Mouse (Mus musculus) forebrain, embryonic 14.5 days (tissue): Measurements from ENCODE around the gene Ezh1. TPM values are rescaled to one million over a fixed set of nuclear protein-coding genes. Genes with fewer than 3 reads are reported as not detected.
A peak's percentile ranks its signal among the peaks of the same experiment; 100 is the strongest.
"Not testable (repeated sequence)": the region's sequence is repeated elsewhere in the genome, so short reads cannot be mapped to it uniquely, and the experiment has no call there.

Source experiments
- ATAC-seq: fragments of 200-750 bp; cut with Nextera tagmentation; 2 replicates; pipeline ENCODE4 v1.8.0; 2017; ENCODE audit warnings: mild to moderate bottlenecking, moderate library complexity
- DNase-seq: peaks from one replicate; pipeline ENCODE4 v3.0.0-alpha.2; 2015; ENCODE audit warnings: low spot score
- H3K27ac ChIP-seq: fragments of 300-500 bp; sonication (generic); 2 replicates; pipeline ENCODE4 v1.5.1; 2014; ENCODE audit warnings: low read depth, mild to moderate bottlenecking, control low read depth, low read length, moderate library complexity
- H3K27me3 ChIP-seq: fragments of 300-500 bp; sonication (generic); replicated peaks from 2 replicates; pipeline ENCODE4 v1.6.1; 2014; ENCODE audit warnings: low read length, control low read depth, mixed read lengths; ENCODE audit not compliant: control insufficient read depth, insufficient read depth
- H3K36me3 ChIP-seq: fragments of 300-500 bp; sonication (generic); 2 replicates; pipeline ENCODE4 v1.6.1; 2014; ENCODE audit warnings: low read length, control low read depth; ENCODE audit not compliant: control insufficient read depth, insufficient read depth
- H3K4me1 ChIP-seq: fragments of 300-500 bp; sonication (generic); 2 replicates; pipeline ENCODE4 v1.6.1; 2014; ENCODE audit warnings: antibody characterized with exemption, low read length, control low read depth; ENCODE audit not compliant: control insufficient read depth, insufficient read depth
- H3K4me2 ChIP-seq: fragments of 300-500 bp; sonication (generic); 2 replicates; pipeline ENCODE4 v1.6.1; 2014; ENCODE audit warnings: mild to moderate bottlenecking, control low read depth, low read length
- H3K4me3 ChIP-seq: fragments of 300-500 bp; sonication (generic); 2 replicates; pipeline ENCODE4 v1.5.1; 2014; ENCODE audit warnings: low read depth, low read length, control low read depth
- H3K9ac ChIP-seq: fragments of 300-500 bp; sonication (generic); 2 replicates; pipeline ENCODE4 v1.6.1; 2014; ENCODE audit warnings: mild to moderate bottlenecking, low read length, control low read depth, moderate library complexity
- H3K9me3 ChIP-seq: fragments of 300-500 bp; sonication (generic); replicated peaks from 2 replicates; pipeline ENCODE4 v1.6.1; 2016; ENCODE audit warnings: low read length, control low read depth, mixed read lengths; ENCODE audit not compliant: control insufficient read depth
- WGBS: fragments of 180-500 bp; shearing (Covaris S2); extraction: QIAGEN DNeasy Blood & Tissue Kit; methylation state at CpG from one replicate; pipeline ENCODE4 v1.1.7; 2014; 5-methylcytosine and 5-hydroxymethylcytosine counted together
- polyA plus RNA-seq: library from polyadenylated mRNA; unstranded; fragments of >200 nt; fragmentation: Nextera tagmentation; extraction: Ambion mirVana; gene quantifications from 2 replicates; pipeline ENCODE4 v1.2.1, GENCODE M21; 2014

Gene Ezh1
- polyA plus RNA-seq, 1 experiment from 2014 or later, result 16.1 TPM

- no peak for DNase-seq
- Histone ChIP-seq H3K27me3 (peaks cover 72% of the 10 kb centered on the region), H3K4me1 (peaks cover 11% of the 10 kb centered on the region)
Measured at GRCm38 (mm10) chr11:101164677-101165580, 61.3 kb downstream of the Ezh1 start.

DNA sequence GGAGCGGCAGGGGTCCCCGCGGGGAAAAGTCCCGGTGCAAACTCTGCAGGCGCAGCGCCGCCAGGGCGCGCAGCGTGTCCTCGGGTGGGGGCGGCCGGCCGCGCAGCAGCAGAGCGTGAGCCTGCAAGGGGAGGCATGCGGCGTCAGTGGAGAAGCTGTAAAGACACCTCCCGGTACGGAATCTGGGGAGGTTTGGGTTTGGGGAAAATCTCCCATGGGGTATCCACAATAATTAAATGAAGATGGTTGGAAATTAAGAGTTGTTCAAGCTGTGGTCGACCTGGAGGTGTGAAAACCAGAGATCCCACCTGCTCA is 62.0 kb downstream of the Ezh1 start:
- DNase-seq (no peak), ATAC-seq (no peak)
- Histone ChIP-seq H3K9ac (peak overlapping the region; percentile 45; the same call in 1 of the 2 replicates), H3K27ac (no peak overlapping the region), H3K36me3 (peaks cover 29% of the 10 kb centered on the region), H3K4me1 (peaks cover 6% of the 10 kb centered on the region), H3K9me3 (no peaks in the 10 kb centered on the region), H3K27me3 (peaks cover 66% of the 10 kb centered on the region), H3K4me2 (peak overlapping the region; percentile 40), H3K4me3 (peak overlapping the region; percentile 17)
- 10% methylated on average over 21 of the region's 21 CpGs for WGBS

More at GRCm38 (mm10) chr11:101164677-101165580, 61.3 kb downstream of the Ezh1 start:
- peaks cover 29% of the 10 kb centered on the region for H3K36me3 ChIP-seq
- no peak overlapping the region for H3K4me2 ChIP-seq
- no peak overlapping the region for H3K27ac ChIP-seq
- no peak overlapping the region for H3K4me3 ChIP-seq
- H3K9me3 ChIP-seq, result no peaks in the 10 kb centered on the region
- ATAC-seq, result no peak
- WGBS, result 15% methylated on average over 35 of the region's 35 CpGs
- H3K9ac ChIP-seq, result no peak overlapping the region

GRCm38 (mm10) chr11:101163476-101164350 is 62.5 kb downstream of the Ezh1 start:
- ATAC-seq, result no peak
- Histone ChIP-seq H3K27ac (no peak overlapping the region), H3K27me3 (peaks cover 60% of the 10 kb centered on the region), H3K9me3 (no peaks in the 10 kb centered on the region), H3K4me3 (peak overlapping the region; percentile 17), H3K4me1 (peaks cover 2% of the 10 kb centered on the region; the same call in 1 of the 2 replicates), H3K4me2 (peak overlapping the region; percentile 40), H3K36me3 (peaks cover 29% of the 10 kb centered on the region), H3K9ac (peak overlapping the region; percentile 45; the same call in 1 of the 2 replicates)
- WGBS, result 10% methylated on average over 45 of the region's 49 CpGs
- no peak for DNase-seq

DNA sequence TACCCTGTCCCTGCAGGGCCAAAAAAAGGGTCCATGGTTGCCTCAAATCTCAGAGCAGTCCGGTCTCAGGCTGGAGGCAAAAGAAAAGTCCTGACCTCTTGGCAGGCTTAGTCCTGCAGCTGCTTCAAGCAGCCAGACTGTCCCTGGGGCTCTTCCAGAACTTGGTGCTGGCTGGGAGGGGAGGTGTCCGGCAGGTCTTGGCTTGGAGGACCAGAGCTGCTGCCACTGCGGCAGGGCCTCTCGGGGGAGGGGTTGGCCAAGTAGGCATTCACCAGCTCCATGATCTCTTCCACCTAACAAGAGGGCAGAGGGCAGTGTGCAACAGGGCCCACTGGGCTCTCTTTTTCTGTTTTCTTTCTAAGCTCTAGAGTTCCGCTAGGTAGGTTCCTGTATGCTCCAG is 63.5 kb downstream of the Ezh1 start:
- Histone ChIP-seq H3K27ac (no peak overlapping the region), H3K4me2 (no peak overlapping the region), H3K4me1 (peaks cover 2% of the 10 kb centered on the region; the same call in 1 of the 2 replicates), H3K4me3 (no peak overlapping the region), H3K36me3 (peaks cover 28% of the 10 kb centered on the region), H3K9me3 (no peaks in the 10 kb centered on the region), H3K27me3 (peaks cover 51% of the 10 kb centered on the region), H3K9ac (no peak overlapping the region)
- 39% methylated on average over 5 of the region's 5 CpGs for WGBS
- DNase-seq (no peak), ATAC-seq (no peak)

DNA sequence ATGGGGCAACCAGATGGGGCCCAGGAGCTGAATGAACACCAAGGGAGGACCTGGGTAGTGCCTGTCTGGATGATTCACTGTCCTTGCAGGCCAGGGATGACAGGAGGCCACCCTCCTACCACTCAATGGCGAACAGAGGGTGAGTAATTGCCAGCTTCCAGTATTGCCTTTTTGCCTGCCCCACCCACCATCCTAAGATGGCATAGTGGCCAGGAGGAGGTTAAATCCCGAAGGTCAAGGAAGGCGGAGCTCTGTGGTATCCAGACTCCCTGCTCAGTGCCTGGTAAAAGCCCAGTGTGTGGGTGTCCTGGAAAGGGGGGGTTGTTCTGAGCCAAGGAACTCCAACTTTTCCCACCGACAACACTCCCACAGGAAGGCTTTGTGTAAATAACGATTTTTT is 64.0 kb downstream of the Ezh1 start:
- H3K9me3 ChIP-seq, result no peaks in the 10 kb centered on the region
- peaks cover 24% of the 10 kb centered on the region for H3K36me3 ChIP-seq
- H3K4me2 ChIP-seq, result no peak overlapping the region
- no peak for DNase-seq
- no peak overlapping the region for H3K4me3 ChIP-seq
- no peak overlapping the region for H3K9ac ChIP-seq
- H3K4me1 ChIP-seq, result peaks cover 2% of the 10 kb centered on the region; the same call in 1 of the 2 replicates
- H3K27ac ChIP-seq, result no peak overlapping the region
- H3K27me3 ChIP-seq, result peaks cover 46% of the 10 kb centered on the region
- WGBS, result 64% methylated on average over 5 of the region's 5 CpGs
- no peak for ATAC-seq

- peaks cover 2% of the 10 kb centered on the region; the same call in 1 of the 2 replicates for H3K4me1 ChIP-seq
- H3K27ac ChIP-seq, result no peak overlapping the region
- 87% methylated on average over 15 of the region's 15 CpGs for WGBS
- peaks cover 38% of the 10 kb centered on the region for H3K27me3 ChIP-seq
- H3K9me3 ChIP-seq, result no peaks in the 10 kb centered on the region
- DNase-seq, result no peak
- no peak overlapping the region for H3K9ac ChIP-seq
- H3K36me3 ChIP-seq, result peaks cover 19% of the 10 kb centered on the region; the same call in 1 of the 2 replicates
- no peak for ATAC-seq
- H3K4me3 ChIP-seq, result no peak overlapping the region
- no peak overlapping the region for H3K4me2 ChIP-seq
Measured at GRCm38 (mm10) chr11:101161551-101161950, 64.7 kb downstream of the Ezh1 start.

DNA sequence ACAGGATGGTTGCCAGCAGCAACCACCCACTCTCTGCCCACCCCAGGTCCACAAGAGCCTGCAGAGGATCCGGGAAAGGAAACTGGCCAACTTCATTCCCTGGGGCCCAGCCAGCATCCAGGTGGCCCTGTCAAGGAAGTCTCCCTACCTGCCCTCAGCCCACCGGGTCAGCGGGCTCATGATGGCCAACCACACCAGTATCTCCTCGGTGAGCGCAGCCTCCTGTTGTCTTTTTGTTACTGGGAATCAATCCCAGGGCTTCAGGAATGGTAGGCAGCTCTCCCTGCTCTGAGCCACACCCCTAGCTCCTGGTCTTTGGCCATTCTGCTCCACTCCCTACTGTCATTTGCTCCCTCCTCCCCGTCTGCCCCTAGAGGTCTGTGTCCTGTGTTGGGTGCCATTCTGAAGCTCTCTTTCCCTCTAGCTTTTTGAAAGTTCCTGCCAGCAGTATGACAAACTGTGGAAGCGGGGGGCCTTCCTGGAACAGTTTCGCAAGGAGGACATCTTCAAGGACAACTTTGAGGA is 65.2 kb downstream of the Ezh1 start:
- H3K4me2 ChIP-seq, H3K9me3 ChIP-seq, H3K9ac ChIP-seq, H3K27ac ChIP-seq, H3K4me3 ChIP-seq, ATAC-seq, DNase-seq, H3K4me1 ChIP-seq: not testable (repeated sequence)
- Histone ChIP-seq H3K27me3 (peaks cover 33% of the 10 kb centered on the region), H3K36me3 (peaks cover 14% of the 10 kb centered on the region; the same call in 1 of the 2 replicates)
- WGBS, result 70% methylated on average over 6 of the region's 8 CpGs

GRCm38 (mm10) chr11:101160151-101160550 is 66.1 kb downstream of the Ezh1 start:
- H3K27ac ChIP-seq, H3K9ac ChIP-seq, ATAC-seq, H3K4me3 ChIP-seq, H3K9me3 ChIP-seq, H3K4me1 ChIP-seq, DNase-seq, H3K4me2 ChIP-seq: not testable (repeated sequence)
- 77% methylated on average over 8 of the region's 10 CpGs for WGBS
- peaks cover 13% of the 10 kb centered on the region; the same call in 1 of the 2 replicates for H3K36me3 ChIP-seq
- peaks cover 25% of the 10 kb centered on the region for H3K27me3 ChIP-seq
